Mouse (Mus musculus): ENCODE measurements around the gene Hdhd3.

DNA sequence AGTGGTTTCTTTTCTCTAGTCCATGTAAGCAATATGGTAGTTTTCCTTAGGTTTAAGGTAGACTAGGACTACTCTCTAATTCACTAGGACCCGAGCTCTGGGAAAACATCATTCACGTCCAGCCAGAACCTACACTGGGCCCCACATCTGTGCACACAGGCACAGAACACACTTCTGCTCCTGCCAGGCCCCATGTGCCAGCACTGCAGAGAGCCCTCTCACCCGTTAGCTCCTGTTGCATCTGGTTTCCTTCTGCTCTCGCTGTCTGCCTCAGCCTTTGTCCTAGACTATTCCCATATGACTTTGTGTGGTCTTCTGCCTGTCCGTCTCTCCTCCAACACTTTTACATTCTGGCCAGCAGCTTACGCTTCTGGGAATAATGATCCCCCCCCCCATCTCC is 30.5 kb upstream of the Hdhd3 start:
- TF ChIP-seq HCFC1 (IDR thresholded peaks at IDR 0.05; ENCODE audit: borderline replicate concordance, insufficient read depth, low read length) (no peak), MAFK (IDR thresholded peaks at IDR 0.05; ENCODE audit: insufficient read depth, low read depth, low read length) (no peak), CHD2 (IDR thresholded peaks at IDR 0.05; ENCODE audit: low read depth, low read length) (no peak), ZNF384 (IDR thresholded peaks at IDR 0.05; ENCODE audit: low read depth, low read length) (no peak)
